Mouse (Mus musculus): Measurements from ENCODE around the gene 0610009B22Rik. TPM values are rescaled to one million over a fixed set of nuclear protein-coding genes. Genes with fewer than 3 reads are reported as not detected.

The 0610009B22Rik gene
- polyA plus RNA-seq, 2 experiments, result 15.6 to 41.6 TPM

DNA sequence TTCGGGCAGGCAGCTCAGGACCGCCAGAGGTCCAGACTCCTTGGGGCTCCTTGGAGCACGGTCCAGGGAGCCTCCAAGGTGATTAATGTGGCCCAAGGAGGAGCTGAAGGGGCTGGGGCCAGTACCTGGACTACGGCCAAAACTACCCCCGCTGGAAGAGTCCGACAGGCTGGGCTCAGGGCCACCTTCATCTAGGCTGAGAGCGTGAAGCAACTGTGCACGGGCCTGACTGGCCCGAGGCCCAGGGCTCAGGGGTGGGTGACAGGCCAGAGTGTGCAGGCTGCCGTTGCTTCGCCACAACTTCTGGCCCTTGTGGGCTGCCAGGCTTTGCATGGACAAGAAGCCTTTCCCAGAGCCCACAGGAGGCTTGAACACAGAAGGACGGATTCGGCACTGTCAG, 43.4 kb downstream of the 0610009B22Rik start:
- Histone ChIP-seq H3K9ac (replicated peaks) (no peak overlapping the region), H3K9me3 (ENCODE audit: control insufficient read depth, low read length) (no peaks in the 10 kb centered on the region), H3K36me3 (replicated peaks; ENCODE audit: control insufficient read depth, insufficient read depth, low read depth) (no peaks in the 10 kb centered on the region), H3K27me3 (ENCODE audit: control insufficient read depth, insufficient read depth, low read length) (peaks cover 10% of the 10 kb centered on the region), H3K4me1 (replicated peaks; ENCODE audit: control insufficient read depth in 2 of 2, insufficient read depth in 2 of 2, low read length in 1 of 2) (0 out of 4 replicates have a peak, but pooled peaks cover 0 to 2% of the 10 kb centered on the region in 2 experiments), H3K4me3 (ENCODE audit: insufficient read depth in 1 of 2, low read depth in 2 of 2, low read length in 2 of 2) (no peak overlapping the region), H3K4me2 (ENCODE audit: low read depth) (no peak overlapping the region), H3K27ac (no peak overlapping the region)
- 78% methylated on average over 13 of the region's 13 CpGs for WGBS (ENCODE audit: insufficient replicate concordance)
- no peak for DNase-seq (ENCODE audit: low read depth in 3 of 3, low spot score in 3 of 3)
- no peak for ATAC-seq (ENCODE audit: insufficient read depth)
- TF ChIP-seq CTCF (IDR thresholded peaks at IDR 0.05; ENCODE audit: low read depth), result no peak

DNA sequence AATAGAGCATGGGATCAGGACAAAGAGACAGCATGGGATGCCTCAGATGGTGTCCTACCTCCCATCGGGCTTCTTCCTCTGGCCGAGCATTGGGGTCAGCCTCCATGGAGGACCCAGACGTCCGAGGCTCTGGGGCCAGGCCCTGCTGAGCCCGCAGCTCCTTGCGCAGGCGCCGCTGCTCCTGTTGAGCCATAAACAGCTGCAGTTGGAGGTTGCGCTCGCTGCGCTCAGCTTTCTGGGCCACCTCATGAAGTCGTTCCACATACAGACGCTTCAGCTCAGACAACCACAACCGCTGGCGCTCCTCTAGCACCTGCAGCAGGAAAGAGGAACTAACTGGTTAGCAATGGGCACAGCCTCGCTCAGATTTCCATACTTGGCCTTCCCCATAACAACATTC, 44.5 kb downstream of the 0610009B22Rik start:
- no peak for ATAC-seq (ENCODE audit: insufficient read depth)
- Histone ChIP-seq H3K9ac (replicated peaks) (no peak overlapping the region), H3K9me3 (ENCODE audit: control insufficient read depth, low read length) (no peaks in the 10 kb centered on the region), H3K4me3 (ENCODE audit: insufficient read depth in 1 of 2, low read depth in 2 of 2, low read length in 2 of 2) (no peak overlapping the region), H3K27me3 (ENCODE audit: control insufficient read depth, insufficient read depth, low read length) (no peaks in the 10 kb centered on the region; the same call in none of the 2 replicates), H3K27ac (no peak overlapping the region), H3K36me3 (replicated peaks; ENCODE audit: control insufficient read depth, insufficient read depth, low read depth) (no peaks in the 10 kb centered on the region), H3K4me2 (ENCODE audit: low read depth) (no peak overlapping the region), H3K4me1 (replicated peaks; ENCODE audit: control insufficient read depth in 2 of 2, insufficient read depth in 2 of 2, low read length in 1 of 2) (no peaks in the 10 kb centered on the region)
- DNase-seq (ENCODE audit: low read depth in 3 of 3, low spot score in 3 of 3), result no peak
- 26% methylated on average over 16 of the region's 16 CpGs for WGBS (ENCODE audit: insufficient replicate concordance)
- TF ChIP-seq EP300 (IDR thresholded peaks at IDR 0.05; ENCODE audit: low read depth) (no peak), CTCF (IDR thresholded peaks at IDR 0.05; ENCODE audit: low read depth) (no peak)

DNA sequence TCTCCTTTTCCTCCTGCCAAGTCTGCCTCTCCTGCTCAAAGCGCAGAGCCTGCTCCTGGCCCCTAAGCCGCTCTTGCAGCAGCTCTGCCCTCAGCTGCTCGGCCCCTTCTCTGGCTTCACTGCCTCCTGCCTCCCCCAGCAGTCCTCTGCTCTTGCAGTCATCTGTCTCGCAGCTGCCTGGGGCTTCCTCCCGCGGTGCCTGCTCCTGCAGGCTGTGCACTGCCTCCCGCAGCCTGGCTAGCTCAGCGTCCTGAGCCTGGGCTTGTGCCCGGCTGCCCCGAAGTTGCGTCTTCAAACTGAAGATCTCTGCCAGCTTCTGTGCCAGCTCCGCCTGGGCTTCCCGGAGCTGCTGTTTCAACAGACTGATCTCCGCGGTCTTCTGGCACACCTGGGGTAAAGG, 44.9 kb downstream of the 0610009B22Rik start:
- Histone ChIP-seq H3K4me2 (ENCODE audit: low read depth) (no peak overlapping the region), H3K4me3 (ENCODE audit: insufficient read depth in 1 of 2, low read depth in 2 of 2, low read length in 2 of 2) (no peak overlapping the region), H3K9ac (replicated peaks) (no peak overlapping the region), H3K36me3 (replicated peaks; ENCODE audit: control insufficient read depth, insufficient read depth, low read depth) (no peaks in the 10 kb centered on the region), H3K4me1 (replicated peaks; ENCODE audit: control insufficient read depth in 2 of 2, insufficient read depth in 2 of 2, low read length in 1 of 2) (no peaks in the 10 kb centered on the region), H3K9me3 (ENCODE audit: control insufficient read depth, low read length) (no peaks in the 10 kb centered on the region), H3K27me3 (ENCODE audit: control insufficient read depth, insufficient read depth, low read length) (no peaks in the 10 kb centered on the region; the same call in 1 of the 2 replicates), H3K27ac (no peak overlapping the region)
- DNase-seq (ENCODE audit: low read depth in 3 of 3, low spot score in 3 of 3) (no peak), ATAC-seq (ENCODE audit: insufficient read depth) (no peak)
- 48% methylated on average over 15 of the region's 15 CpGs for WGBS (ENCODE audit: insufficient replicate concordance)
- no peak for TF ChIP-seq CTCF (IDR thresholded peaks at IDR 0.05; ENCODE audit: low read depth)
- no peak for TF ChIP-seq EP300 (IDR thresholded peaks at IDR 0.05; ENCODE audit: low read depth)

DNA sequence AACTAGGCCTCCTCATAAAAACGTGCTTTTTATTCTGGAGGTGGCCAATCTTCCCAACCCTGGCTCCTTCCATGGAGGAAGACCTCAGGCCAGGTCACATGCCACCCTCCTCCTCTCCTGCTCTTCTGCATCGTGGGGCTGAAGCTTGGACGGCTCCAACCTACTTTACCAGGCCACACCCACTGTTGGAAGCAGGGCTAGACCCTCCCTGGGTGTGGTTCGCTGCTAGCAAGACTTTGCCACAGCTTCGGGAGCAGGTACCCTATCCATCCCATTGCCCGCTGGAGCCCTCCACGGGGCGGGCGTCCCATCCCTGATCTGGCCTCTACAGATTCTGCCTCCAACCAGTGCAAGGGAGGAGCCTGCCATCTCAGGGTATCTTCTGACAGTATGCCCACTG, 45.5 kb downstream of the 0610009B22Rik start:
- Histone ChIP-seq H3K36me3 (replicated peaks; ENCODE audit: control insufficient read depth, insufficient read depth, low read depth) (no peaks in the 10 kb centered on the region), H3K4me3 (ENCODE audit: insufficient read depth in 1 of 2, low read depth in 2 of 2, low read length in 2 of 2) (no peak overlapping the region), H3K4me2 (ENCODE audit: low read depth) (no peak overlapping the region), H3K4me1 (replicated peaks; ENCODE audit: control insufficient read depth in 2 of 2, insufficient read depth in 2 of 2, low read length in 1 of 2) (peaks cover 0 to 2% of the 10 kb centered on the region in 2 experiments; a peak in 1 of 4 replicates), H3K27me3 (ENCODE audit: control insufficient read depth, insufficient read depth, low read length) (no peaks in the 10 kb centered on the region), H3K27ac (no peak overlapping the region), H3K9me3 (ENCODE audit: control insufficient read depth, low read length) (no peaks in the 10 kb centered on the region), H3K9ac (replicated peaks) (no peak overlapping the region)
- no peak for DNase-seq (ENCODE audit: low read depth in 3 of 3, low spot score in 3 of 3)
- no peak for ATAC-seq (ENCODE audit: insufficient read depth)
- no peak for TF ChIP-seq CTCF (IDR thresholded peaks at IDR 0.05; ENCODE audit: low read depth)
- TF ChIP-seq EP300 (IDR thresholded peaks at IDR 0.05; ENCODE audit: low read depth), result no peak
- 56% methylated on average over 9 of the region's 9 CpGs for WGBS (ENCODE audit: insufficient replicate concordance)

DNA sequence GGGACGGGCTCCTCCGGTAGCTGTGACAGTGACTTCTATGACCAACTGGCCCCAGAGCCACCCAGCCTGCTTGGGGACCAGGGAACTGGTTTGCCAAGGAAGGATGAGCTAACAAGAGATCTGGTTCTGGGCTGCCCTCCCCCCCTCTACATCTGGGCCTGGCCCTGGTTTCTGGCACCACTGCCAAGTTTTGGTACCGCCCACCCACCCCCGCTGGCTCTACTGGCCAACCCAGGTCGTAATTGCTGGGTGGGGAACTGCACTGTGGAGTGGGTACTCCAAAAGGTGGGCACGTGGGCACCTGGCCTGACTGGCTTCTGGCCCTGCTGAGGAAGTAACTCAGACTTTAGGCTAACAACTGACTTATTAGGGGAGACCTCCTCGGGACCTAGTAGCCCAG, 47.9 kb downstream of the 0610009B22Rik start:
- no peak overlapping the region for H3K4me2 ChIP-seq (ENCODE audit: low read depth)
- ATAC-seq (ENCODE audit: insufficient read depth) (no peak), DNase-seq (ENCODE audit: low read depth in 3 of 3, low spot score in 3 of 3) (no peak)
- TF ChIP-seq CTCF (IDR thresholded peaks at IDR 0.05; ENCODE audit: low read depth) (no peak), EP300 (IDR thresholded peaks at IDR 0.05; ENCODE audit: low read depth) (no peak)
- peaks cover 0 to 12% of the 10 kb centered on the region in 2 experiments; a peak in 3 of 4 replicates for H3K4me1 ChIP-seq (replicated peaks; ENCODE audit: control insufficient read depth in 2 of 2, insufficient read depth in 2 of 2, low read length in 1 of 2)
- H3K27ac ChIP-seq, result no peak overlapping the region
- no peak overlapping the region for H3K9ac ChIP-seq (replicated peaks)
- 76% methylated on average over 7 of the region's 7 CpGs for WGBS (ENCODE audit: insufficient replicate concordance)
- H3K4me3 ChIP-seq (ENCODE audit: insufficient read depth in 1 of 2, low read depth in 2 of 2, low read length in 2 of 2), result no peak overlapping the region
- H3K27me3 ChIP-seq (ENCODE audit: control insufficient read depth, insufficient read depth, low read length), result no peaks in the 10 kb centered on the region
- no peaks in the 10 kb centered on the region for H3K9me3 ChIP-seq (ENCODE audit: control insufficient read depth, low read length)
- no peaks in the 10 kb centered on the region for H3K36me3 ChIP-seq (replicated peaks; ENCODE audit: control insufficient read depth, insufficient read depth, low read depth)

All from liver, embryonic 14.5 days (tissue).